Mouse (Mus musculus): Measurements from ENCODE around the gene Azin2.

GRCm38 (mm10) chr4:128909378-128909831 is 52.8 kb downstream of the Azin2 start:
- no peak for TF ChIP-seq CTCF (IDR thresholded peaks at IDR 0.05; ENCODE audit: low read depth, low read length)
- TF ChIP-seq EP300 (IDR thresholded peaks at IDR 0.05; ENCODE audit: insufficient read depth, low read depth, low read length) = no peak
- no peak for TF ChIP-seq POLR2A (IDR thresholded peaks at IDR 0.05; ENCODE audit: insufficient read depth, low read length)

Data from ES-Bruce4 (cell line).